Mouse (Mus musculus) megakaryocyte, embryonic 14.5 days (primary cell): ENCODE data around the gene Ptpn13.

Source experiments
- FLI1 ChIP-seq: IDR thresholded peaks from 2 replicates; pipeline ENCODE4 v1.6.1; 2012; ENCODE audit warnings: low read length, inconsistent platforms, mixed read lengths
- GATA1 ChIP-seq: IDR thresholded peaks from 3 replicates; pipeline ENCODE4 v1.6.1; 2012; ENCODE audit warnings: mixed read lengths, low read length, inconsistent platforms, borderline replicate concordance

DNA sequence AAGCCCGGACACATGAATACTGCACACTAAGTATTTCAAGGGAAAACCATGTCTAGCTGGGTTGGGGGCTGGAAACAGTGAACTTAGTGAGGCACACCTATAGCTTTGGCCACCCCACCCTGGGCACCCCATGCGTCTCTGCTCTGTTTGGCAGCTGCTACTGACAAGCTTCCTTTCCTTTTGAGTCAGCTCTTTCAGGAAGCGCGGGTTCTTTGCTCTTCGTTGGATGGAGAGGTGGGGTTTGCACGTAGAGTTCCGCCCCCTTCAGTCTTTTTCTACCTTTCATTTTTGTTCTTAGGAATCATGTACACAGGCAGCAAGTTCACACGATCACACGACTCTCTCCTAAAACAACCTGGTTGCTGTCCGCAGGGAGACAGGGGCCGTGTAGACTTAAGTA, 14.2 kb downstream of the Ptpn13 start:
- TF ChIP-seq GATA1 (no peak), FLI1 (no peak)
